Mouse (Mus musculus) lung, adult 2 months (tissue): ENCODE results near the gene Dhrs13. TPM values are rescaled to one million over a fixed set of nuclear protein-coding genes. Genes with fewer than 3 reads are reported as not detected.

Experiments used
- DNase-seq: peaks from one replicate; pipeline ENCODE4 v3.0.0; 2022
- H3K4me1 ChIP-seq: fragments of 200-500 bp; 2 replicates; pipeline ENCODE4 v1.6.1; 2011; ENCODE audit warnings: low read length; ENCODE audit not compliant: control insufficient read depth, insufficient read depth
- H3K4me3 ChIP-seq: fragments of 200-500 bp; replicated peaks from 2 replicates; pipeline ENCODE3; 2011; ENCODE audit warnings: low read depth, mild to moderate bottlenecking, control low read depth, low read length; ENCODE audit errors: extremely low read depth
- CTCF ChIP-seq: fragments of 200-500 bp; IDR thresholded peaks from 2 replicates; pipeline ENCODE4 v1.5.1; 2011; ENCODE audit warnings: mild to moderate bottlenecking, low read length, control low read depth; ENCODE audit not compliant: insufficient read depth
- POLR2A ChIP-seq: fragments of 200-500 bp; IDR thresholded peaks from 2 replicates; pipeline ENCODE4 v1.6.1; 2011; ENCODE audit warnings: low read depth, mild to moderate bottlenecking, control low read depth, low read length, borderline replicate concordance; ENCODE audit errors: extremely low read depth
- WGBS: fragments of 180-500 bp; shearing (Covaris S2); methylation state at CpG from one replicate; pipeline ENCODE4 v1.1.7; 2018; 5-methylcytosine and 5-hydroxymethylcytosine counted together
- polyA plus RNA-seq: library from polyadenylated mRNA; depleted of rRNA; stranded (reverse); fragments of >200 nt; gene quantifications from 2 replicates; pipeline ENCODE4 v1.2.3, GENCODE M21; 2012

Dhrs13 gene
- polyA plus RNA-seq, 1 experiment, result 7.9 TPM

DNA sequence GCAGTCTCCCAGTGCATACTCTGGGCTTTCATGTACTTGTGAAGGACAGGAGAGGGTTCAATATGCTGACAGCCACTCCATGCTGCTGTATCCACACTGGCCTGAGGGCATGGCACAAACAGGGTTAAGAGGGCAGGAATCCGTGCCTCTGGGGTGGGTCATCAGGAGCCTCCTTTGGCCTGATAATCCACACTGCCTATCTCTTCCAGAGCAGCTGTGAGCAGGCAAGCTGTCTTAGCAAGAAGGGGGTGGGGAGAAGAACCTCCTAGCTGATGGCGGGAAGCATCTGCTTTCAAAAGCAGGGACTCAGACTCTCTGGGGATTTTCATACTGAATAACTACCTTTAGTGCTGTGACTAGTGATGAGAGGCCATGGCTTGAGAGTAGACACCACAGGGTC is 33.8 kb downstream of the Dhrs13 start:
- WGBS, result 45% methylated on average over 2 of the region's 2 CpGs
- Histone ChIP-seq H3K4me3 (no peak overlapping the region), H3K4me1 (no peaks in the 10 kb centered on the region)
- DNase-seq, result no peak
- TF ChIP-seq POLR2A (no peak), CTCF (no peak)

DNA sequence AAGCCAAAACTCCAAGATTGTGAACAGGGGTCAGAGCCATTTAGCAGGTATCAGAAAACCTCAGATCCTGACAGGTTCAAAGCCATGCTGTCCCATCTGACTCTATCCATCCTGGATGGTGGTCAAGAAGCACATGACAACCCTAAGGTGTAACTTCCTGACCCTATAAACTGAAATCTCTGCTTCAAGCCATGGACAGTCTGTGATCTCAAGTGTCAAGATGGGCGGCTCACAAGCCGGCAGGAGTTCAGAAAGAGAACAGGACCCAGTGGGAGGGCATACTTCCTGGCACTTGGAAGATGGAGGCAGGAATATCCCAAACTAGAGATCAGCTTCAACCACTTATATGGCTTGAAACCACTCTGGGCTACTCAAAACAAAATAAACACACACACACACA is 34.6 kb downstream of the Dhrs13 start:
- no peak for DNase-seq
- Histone ChIP-seq H3K4me3 (no peak overlapping the region), H3K4me1 (no peaks in the 10 kb centered on the region)
- TF ChIP-seq CTCF, result no peak
- no peak for TF ChIP-seq POLR2A
- 58% methylated on average over 2 of the region's 2 CpGs for WGBS

DNA sequence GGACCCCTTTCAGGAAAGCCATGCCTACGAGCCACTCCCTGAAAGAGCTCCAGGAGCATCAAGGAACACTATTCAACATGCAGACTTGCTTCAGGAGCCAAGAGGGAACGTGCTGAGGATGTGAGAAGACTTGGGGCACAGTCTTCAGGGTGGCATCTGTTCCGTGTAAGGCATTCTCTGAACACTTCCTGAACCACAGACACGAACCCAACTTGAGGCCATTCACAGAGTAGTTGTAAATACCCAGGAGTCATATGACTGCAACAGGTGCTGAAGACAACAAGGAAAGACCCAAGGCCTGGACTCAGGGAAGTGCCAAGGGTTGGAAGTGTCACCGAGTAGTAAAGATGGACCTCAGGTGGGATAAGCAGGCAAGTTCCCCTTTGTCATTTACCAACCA is 35.5 kb downstream of the Dhrs13 start:
- H3K4me3 ChIP-seq, result no peak overlapping the region
- WGBS, result 59% methylated on average over 5 of the region's 5 CpGs
- TF ChIP-seq POLR2A (no peak), CTCF (no peak)
- H3K4me1 ChIP-seq, result no peaks in the 10 kb centered on the region
- DNase-seq, result no peak

DNA sequence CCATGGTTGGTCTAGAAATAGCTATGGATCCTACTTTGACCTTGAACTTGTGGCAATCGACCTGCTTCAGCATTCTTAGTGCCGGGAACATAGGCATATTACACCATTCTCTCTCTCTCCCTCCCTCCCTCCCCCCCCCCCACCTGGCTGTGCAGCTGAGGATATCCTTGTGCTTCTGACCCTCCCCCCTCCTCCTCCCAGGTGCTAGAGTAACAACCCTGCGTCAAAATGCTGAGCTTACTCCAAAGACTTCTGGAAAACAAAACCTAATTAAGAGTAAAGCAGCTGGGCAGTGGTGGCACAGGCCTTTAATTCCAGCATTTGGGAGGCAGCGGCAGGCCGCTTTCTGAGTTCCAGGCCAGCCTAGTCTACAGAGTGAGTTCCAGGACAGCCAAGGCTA is 37.0 kb downstream of the Dhrs13 start:
- 79% methylated on average over 5 of the region's 5 CpGs for WGBS
- Histone ChIP-seq H3K4me1 (no peaks in the 10 kb centered on the region), H3K4me3 (no peak overlapping the region)
- no peak for TF ChIP-seq POLR2A
- TF ChIP-seq CTCF, result no peak
- no peak for DNase-seq

DNA sequence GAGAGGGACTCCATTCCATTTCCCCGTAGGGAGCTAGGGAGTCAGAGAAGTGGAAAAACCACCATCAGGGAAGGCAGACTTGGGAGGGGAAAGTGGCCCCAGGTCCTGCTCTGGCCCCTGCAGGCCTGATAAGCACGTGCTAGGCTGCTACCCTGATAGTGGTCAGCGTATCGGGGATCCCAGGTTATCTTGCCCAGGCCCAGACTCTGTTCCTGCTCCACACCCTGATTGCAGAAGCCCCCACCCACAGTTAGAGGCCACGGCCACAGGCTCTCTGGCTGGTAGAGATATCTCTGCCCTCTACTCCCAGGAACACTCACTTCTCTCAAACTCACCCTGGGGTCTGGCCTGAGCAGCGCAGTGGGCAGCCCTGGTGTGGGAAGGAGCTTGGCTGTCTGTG is 37.6 kb downstream of the Dhrs13 start:
- Histone ChIP-seq H3K4me1 (no peaks in the 10 kb centered on the region), H3K4me3 (no peak overlapping the region)
- WGBS, result 80% methylated on average over 6 of the region's 6 CpGs
- no peak for DNase-seq
- no peak for TF ChIP-seq POLR2A
- no peak for TF ChIP-seq CTCF

DNA sequence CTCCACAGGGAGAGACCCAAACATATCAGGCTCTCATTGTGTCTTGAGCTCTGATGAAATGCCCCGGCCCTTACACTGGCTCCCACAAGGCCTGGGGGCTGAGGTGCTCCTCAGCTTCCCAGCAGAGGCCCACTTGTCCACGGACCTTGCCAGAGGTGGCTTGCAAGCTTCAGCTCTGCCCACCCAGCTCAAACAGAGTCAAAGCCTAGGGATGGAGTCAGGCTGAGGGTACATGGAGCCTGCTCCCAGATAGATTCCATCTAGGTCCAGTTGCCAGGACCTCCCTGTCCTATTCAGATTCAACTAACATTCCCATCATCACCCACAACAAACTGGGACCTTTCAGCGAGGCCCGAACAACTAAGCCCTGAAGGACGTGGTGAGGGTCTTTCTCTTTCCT is 39.9 kb downstream of the Dhrs13 start:
- 79% methylated on average over 5 of the region's 5 CpGs for WGBS
- H3K4me1 ChIP-seq, result no peaks in the 10 kb centered on the region
- TF ChIP-seq CTCF (no peak), POLR2A (no peak)
- H3K4me3 ChIP-seq, result no peak overlapping the region
- no peak for DNase-seq

DNA sequence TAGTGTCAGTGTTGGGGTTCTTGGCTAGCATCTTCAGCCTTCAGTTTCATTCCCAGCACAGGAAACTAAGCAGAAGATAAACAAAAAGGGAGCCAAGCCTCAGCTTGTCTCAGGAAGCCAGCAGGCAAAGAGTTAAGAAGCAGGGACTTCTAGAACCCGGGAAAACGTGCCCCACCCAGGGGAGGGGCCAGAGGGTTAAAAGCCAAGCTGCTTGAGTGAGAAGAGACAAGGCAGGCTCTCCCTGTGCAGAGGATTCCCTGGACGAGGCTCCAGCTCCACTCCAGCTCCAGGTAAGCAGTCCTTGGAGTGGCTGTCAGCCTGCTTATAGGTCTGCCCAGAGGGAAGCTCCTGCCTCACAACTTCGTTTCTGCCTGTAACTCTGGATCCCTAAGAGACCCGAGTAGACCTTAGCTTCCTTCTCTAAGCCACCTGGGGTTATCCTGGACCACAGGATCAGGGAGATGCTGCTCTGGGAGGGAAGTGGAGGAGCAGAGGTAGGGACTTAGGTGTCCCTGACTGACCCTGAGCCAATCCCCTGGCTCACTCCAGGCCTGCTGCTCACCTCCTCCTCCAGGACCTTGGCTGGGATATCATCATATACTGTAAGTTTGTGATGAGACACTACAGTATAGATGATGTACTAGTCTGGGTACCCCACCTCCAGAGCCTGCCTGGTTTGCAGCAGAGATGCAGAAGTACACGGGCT is 40.5 kb downstream of the Dhrs13 start:
- Histone ChIP-seq H3K4me3 (no peak overlapping the region), H3K4me1 (no peaks in the 10 kb centered on the region)
- WGBS, result 23% methylated on average over 6 of the region's 6 CpGs
- no peak for TF ChIP-seq POLR2A
- TF ChIP-seq CTCF, result no peak
- DNase-seq, result no peak

DNA sequence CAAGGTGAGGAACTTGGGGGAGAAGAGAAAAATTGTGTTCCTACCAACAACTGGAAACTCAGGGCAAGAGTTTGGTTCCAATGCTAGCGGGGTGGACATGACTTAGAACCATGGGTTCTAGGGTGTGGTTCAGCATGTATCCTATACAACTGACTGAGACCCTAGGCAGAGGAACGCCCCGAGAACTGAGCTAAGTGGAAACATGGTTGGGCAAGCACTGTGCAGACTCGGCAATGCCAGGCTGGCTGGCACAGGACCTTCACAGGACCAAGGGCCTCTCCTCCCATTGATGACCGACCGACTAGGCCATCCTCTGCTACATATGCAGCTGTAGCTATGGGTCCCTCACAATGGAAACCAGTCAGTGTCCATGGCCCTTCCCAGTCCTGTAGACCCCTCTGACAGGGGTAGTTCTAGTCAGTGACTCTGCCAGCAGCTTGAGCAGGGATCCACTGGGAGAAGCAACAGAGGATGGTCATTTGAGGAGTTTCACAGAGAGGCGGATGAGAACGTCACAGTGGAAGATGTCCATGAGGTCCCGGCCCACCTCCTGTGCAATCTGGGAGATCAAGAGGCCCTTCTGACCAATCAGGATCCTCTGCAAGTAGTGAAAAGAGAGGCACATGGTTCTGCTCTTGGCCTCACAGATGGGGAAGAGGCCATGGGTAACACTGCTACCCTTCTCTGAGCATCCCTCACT is 41.6 kb downstream of the Dhrs13 start:
- no peak for TF ChIP-seq CTCF
- no peak for TF ChIP-seq POLR2A
- H3K4me1 ChIP-seq, result no peaks in the 10 kb centered on the region
- no peak overlapping the region for H3K4me3 ChIP-seq
- no peak for DNase-seq
- 91% methylated on average over 9 of the region's 9 CpGs for WGBS

DNA sequence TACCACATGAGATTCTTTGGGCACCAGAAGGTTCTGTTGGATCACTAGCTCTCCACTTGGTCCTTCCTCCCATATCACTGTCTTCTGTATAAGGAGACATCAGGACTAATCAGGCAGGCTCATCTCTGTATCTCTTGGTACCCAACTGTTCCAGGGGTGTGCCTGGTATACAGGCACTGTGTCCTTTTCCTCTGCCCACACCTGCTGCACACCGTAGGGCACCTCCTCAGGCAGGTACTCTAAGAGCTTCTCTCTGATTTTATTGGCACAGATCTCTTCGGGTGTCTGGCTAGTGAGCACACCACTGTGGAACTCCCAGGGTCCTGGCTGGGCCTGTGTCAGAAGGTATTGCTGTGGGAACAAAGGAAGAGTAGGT is 42.2 kb downstream of the Dhrs13 start:
- TF ChIP-seq POLR2A (no peak), CTCF (no peak)
- DNase-seq, result no peak
- H3K4me1 ChIP-seq, result no peaks in the 10 kb centered on the region; the same call in 1 of the 2 replicates
- H3K4me3 ChIP-seq, result no peak overlapping the region
- WGBS, result 93% methylated on average over 2 of the region's 2 CpGs

DNA sequence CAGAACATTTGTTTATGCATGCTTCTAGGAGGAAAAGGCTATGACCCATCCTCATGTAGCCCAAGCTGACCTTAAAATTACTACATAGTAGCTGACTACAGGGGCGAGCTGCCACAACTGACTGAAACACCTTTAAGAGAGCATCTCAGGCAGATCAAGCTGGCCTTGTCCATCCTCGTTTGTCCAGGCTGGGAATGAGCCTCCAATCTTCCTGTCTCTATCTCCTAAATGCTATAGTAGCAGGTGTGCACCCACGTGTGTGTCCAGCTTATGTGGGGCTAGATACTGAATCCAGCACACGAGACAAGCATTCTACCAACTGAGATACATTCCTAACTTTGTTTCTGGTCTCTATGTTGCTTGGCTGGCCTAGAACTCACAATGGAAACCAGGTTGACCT is 42.6 kb downstream of the Dhrs13 start:
- no peaks in the 10 kb centered on the region; the same call in 1 of the 2 replicates for H3K4me1 ChIP-seq
- no peak overlapping the region for H3K4me3 ChIP-seq
- 89% methylated on average over 4 of the region's 4 CpGs for WGBS
- TF ChIP-seq POLR2A (no peak), CTCF (no peak)
- no peak for DNase-seq
